Mouse (Mus musculus): ENCODE measurements around the gene Olfr1019. TPM values are rescaled to one million over a fixed set of nuclear protein-coding genes. Genes with fewer than 3 reads are reported as not detected.

Olfr1019 gene
- polyA plus RNA-seq, 1 experiment = not detected

GRCm38 (mm10) chr2:85792331-85792730, 53.0 kb downstream of the Olfr1019 start:
- Histone ChIP-seq H3K4me3 (ENCODE audit: insufficient read depth, low read depth, low read length) (no peak overlapping the region), H3K36me3 (ENCODE audit: control insufficient read depth, insufficient read depth, low read length) (no peaks in the 10 kb centered on the region), H3K27ac (ENCODE audit: insufficient read depth, low read depth, low read length) (no peak overlapping the region), H3K4me1 (ENCODE audit: control insufficient read depth, insufficient read depth, low read length) (no peaks in the 10 kb centered on the region), H3K27me3 (replicated peaks; ENCODE audit: control insufficient read depth, insufficient read depth, low read length) (no peaks in the 10 kb centered on the region)
- 68% methylated on average over 2 of the region's 2 CpGs for WGBS
- no peak for DNase-seq
- TF ChIP-seq POLR2A (IDR thresholded peaks at IDR 0.05; ENCODE audit: low read depth, low read length) (no peak), CTCF (conservative IDR thresholded peaks at IDR 0.05; ENCODE audit: insufficient read depth, insufficient read length, low read depth, low read length) (no peak)

Other genes starting within 250 kb of the Olfr1019 start
- gene Olfr1000, start 233.6 kb downstream of the Olfr1019 start, polyA plus RNA-seq (2012; rRNA removed) = not detected in 2 replicates
- gene Olfr1002, start 194.8 kb downstream of the Olfr1019 start, polyA plus RNA-seq (2012; rRNA removed) = not detected in 2 replicates
- gene Olfr154, start 181.0 kb downstream of the Olfr1019 start, polyA plus RNA-seq (2012; rRNA removed) = not detected in 2 replicates
- gene Olfr1006, start 166.7 kb downstream of the Olfr1019 start, polyA plus RNA-seq (2012; rRNA removed) = not detected in 2 replicates
- not detected in 2 replicates for gene Olfr1008, start 156.1 kb downstream of the Olfr1019 start, polyA plus RNA-seq (2012; rRNA removed)
- not detected in 2 replicates for gene Olfr1009, start 130.1 kb downstream of the Olfr1019 start, polyA plus RNA-seq (2012; rRNA removed)
- gene Olfr1012, start 82.7 kb downstream of the Olfr1019 start, polyA plus RNA-seq (2012; rRNA removed) = not detected in 2 replicates
- gene Olfr1013, start 78.4 kb downstream of the Olfr1019 start, polyA plus RNA-seq (2012; rRNA removed) = not detected in 2 replicates
- gene Olfr1014, start 72.8 kb downstream of the Olfr1019 start, polyA plus RNA-seq (2012; rRNA removed) = not detected in 2 replicates
- not detected in 2 replicates for gene Olfr1015, start 63.5 kb downstream of the Olfr1019 start, polyA plus RNA-seq (2012; rRNA removed)
- not detected in 2 replicates for gene Olfr1016, start 42.9 kb downstream of the Olfr1019 start, polyA plus RNA-seq (2012; rRNA removed)
- gene Olfr1018, start 27.0 kb downstream of the Olfr1019 start, polyA plus RNA-seq (2012; rRNA removed) = not detected in 2 replicates
- gene Olfr1020, start 1.5 kb upstream of the Olfr1019 start, polyA plus RNA-seq (2012; rRNA removed) = not detected in 2 replicates
- gene Olfr1022, start 23.1 kb upstream of the Olfr1019 start, polyA plus RNA-seq (2012; rRNA removed) = not detected in 2 replicates
- gene Olfr1023, start 40.2 kb upstream of the Olfr1019 start, polyA plus RNA-seq (2012; rRNA removed) = not detected in 2 replicates
- gene Olfr1024, start 59.6 kb upstream of the Olfr1019 start, polyA plus RNA-seq (2012; rRNA removed) = not detected in 2 replicates
- not detected in 2 replicates for gene Olfr1025-ps1, start 69.7 kb upstream of the Olfr1019 start, polyA plus RNA-seq (2012; rRNA removed)
- gene Olfr1026, start 76.1 kb upstream of the Olfr1019 start, polyA plus RNA-seq (2012; rRNA removed) = not detected in 2 replicates
- not detected in 2 replicates for gene Olfr1028, start 105.0 kb upstream of the Olfr1019 start, polyA plus RNA-seq (2012; rRNA removed)
- gene Olfr1029, start 128.4 kb upstream of the Olfr1019 start, polyA plus RNA-seq (2012; rRNA removed) = 0.13 TPM in 1 of 2 replicates, not detected in the other
- not detected in 2 replicates for gene Olfr1030, start 133.8 kb upstream of the Olfr1019 start, polyA plus RNA-seq (2012; rRNA removed)
- gene Olfr1031, start 144.8 kb upstream of the Olfr1019 start, polyA plus RNA-seq (2012; rRNA removed) = not detected in 2 replicates
- not detected in 2 replicates for gene Olfr1032, start 160.1 kb upstream of the Olfr1019 start, polyA plus RNA-seq (2012; rRNA removed)
- 0.42 and 0.59 TPM in 2 replicates for gene Olfr1033, start 175.2 kb upstream of the Olfr1019 start, polyA plus RNA-seq (2012; rRNA removed)
- gene Olfr1034, start 200.4 kb upstream of the Olfr1019 start, polyA plus RNA-seq (2012; rRNA removed) = 0.08 and 0.13 TPM in 2 replicates
- gene Olfr1036, start 228.5 kb upstream of the Olfr1019 start, polyA plus RNA-seq (2012; rRNA removed) = not detected in 2 replicates
- gene Olfr1037, start 241.9 kb upstream of the Olfr1019 start, polyA plus RNA-seq (2012; rRNA removed) = not detected in 2 replicates

All from kidney, adult 2 months (tissue).